Mouse (Mus musculus): ENCODE measurements around the gene Gm21985.

DNA sequence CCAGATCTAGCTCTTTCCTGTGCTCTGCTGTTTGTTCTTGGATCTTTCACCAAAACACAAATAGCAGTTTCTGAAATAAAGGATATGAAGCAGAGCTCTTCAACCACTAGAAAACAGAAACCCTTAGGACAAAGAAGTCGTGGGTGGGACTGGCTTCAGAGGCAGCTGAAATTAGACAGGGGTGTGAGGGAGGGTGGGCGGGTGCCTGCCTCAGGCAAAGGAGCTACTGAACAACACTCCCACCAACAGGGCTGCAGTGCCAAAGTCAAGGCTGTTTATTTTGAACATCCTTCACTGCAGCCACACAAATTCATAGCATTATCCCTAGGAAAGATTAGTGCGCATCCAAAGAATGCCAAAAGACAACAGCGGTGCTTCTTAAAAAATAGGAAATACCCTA, 41.8 kb upstream of the Gm21985 start:
- TF ChIP-seq CTCF (IDR thresholded peaks at IDR 0.05) = no peak
- TF ChIP-seq EP300 (IDR thresholded peaks at IDR 0.05; ENCODE audit: insufficient read depth, low read depth, low read length) = no peak
- no peak for TF ChIP-seq POLR2A (IDR thresholded peaks at IDR 0.05; ENCODE audit: insufficient read depth, low read depth, low read length)

Measured in heart, adult 2 months (tissue).